Mouse (Mus musculus) MEL-GATA-1-ER (cell line): Measurements from ENCODE around the gene Fancd2os.
A peak's percentile ranks its signal among the peaks of the same experiment; 100 is the strongest.

Source experiments
- DNase-seq: peaks from one replicate; pipeline ENCODE4 v3.0.0-alpha.2; 2012; ENCODE audit warnings: low read depth; ENCODE audit errors: extremely low read depth

Gene Fancd2os

DNA sequence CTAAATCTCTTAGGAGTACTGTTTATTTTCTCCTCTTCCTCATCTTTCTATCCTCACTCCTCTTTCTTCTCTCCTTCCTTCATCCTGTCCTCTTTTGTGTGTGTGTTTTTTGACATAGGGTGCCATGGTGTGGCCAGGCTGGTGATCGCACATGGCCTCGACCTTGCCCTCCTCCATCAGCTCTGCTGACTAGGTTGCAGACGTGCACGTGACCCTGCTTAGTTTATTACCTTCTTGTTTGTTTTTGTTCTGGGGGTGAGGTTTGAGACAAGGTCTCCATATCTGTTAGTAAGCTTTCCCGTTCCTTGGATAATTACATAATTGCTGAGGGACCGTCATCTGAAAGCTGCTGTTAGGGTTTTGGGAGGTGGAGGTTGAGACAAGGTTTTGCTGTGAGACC lies 8.4 kb upstream of the Fancd2os start:
- DNase-seq: no peak

DNA sequence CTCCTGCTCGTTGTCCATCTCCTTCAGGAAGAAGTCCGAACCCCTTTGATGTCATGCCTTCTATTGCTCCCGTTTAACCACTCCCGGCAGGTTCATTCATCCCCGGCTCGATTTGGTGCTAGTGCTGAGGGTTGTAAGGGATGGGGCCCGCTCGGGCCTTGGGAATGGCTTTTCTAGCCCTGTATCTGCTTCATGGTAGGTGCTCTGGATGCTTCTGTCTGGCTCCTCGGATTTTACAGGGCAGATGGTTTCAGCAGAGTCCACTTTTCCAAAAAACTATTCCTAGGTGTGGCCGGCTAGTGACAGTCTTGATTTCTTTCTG lies 4.7 kb upstream of the Fancd2os start:
- no peak for DNase-seq

DNA sequence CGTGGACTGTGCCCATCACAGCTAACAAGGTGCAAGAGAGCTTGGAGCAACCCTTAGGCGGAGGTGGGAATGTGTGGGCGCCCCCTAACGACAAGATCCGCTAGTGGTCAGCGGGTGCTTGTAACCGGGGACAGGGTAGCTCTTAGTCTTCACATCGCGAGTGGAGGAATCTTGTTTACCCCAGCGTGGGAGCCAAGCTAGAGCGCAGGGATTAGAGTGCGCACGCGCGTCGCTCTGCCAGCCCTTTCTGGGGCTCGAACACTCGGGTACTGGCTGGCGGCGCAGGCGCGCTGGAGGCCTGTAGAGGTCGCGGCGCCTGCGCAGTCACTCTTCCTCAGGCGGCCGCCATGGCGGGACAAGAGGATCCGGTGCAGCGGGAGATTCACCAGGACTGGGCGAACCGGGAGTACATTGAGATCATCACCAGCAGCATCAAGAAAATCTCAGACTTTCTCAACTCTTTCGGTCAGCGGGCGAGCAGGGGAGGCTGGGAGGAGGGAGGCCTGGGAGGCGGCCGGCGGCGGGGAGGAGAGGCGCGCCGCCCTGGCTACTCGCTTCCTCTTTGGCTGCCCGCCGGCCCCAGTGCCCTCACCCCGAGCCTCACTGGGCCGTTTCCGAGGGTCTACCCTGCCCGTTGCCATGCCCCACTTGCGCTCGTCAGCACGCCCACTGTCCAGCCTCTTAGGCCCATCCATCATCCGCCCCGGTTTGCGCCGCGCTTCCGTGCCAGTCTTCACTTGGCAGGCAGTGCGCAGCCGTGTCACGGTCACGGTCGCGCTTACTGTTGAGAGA lies 4.1 kb upstream of the Fancd2os start, which contains the start of gene Brk1:
Gene Brk1 (plus strand): TSS at position 341 of the 792 bp plus-strand sequence.
- peak; percentile 67 for DNase-seq

- no peak for DNase-seq
Observed at GRCm38 (mm10) chr6:113603993-113604392, 3.5 kb upstream of the Fancd2os start.

- no peak for DNase-seq
Observed at GRCm38 (mm10) chr6:113602821-113603220, 2.3 kb upstream of the Fancd2os start.

GRCm38 (mm10) chr6:113599833-113600232 lies 682 bp downstream of the Fancd2os start:
- no peak for DNase-seq

DNA sequence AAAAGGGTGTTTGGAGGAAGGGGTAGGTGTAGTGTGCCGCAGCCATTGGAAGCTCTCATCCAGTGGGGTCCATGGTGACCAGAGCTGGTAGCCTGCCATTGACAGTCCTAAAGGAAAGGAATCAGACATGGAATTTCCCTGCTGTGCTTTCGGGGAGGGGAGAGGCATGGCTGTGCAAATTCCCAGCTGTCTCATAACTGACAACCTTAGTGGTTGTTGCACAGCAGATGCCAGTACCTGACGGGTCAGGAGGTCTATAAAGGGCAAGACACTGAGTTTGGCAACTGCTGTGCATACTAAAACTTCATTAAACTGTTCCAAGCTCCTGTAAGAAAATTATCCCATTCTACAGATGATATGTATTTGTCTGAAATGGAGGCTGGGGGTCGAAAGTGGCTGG lies 2.6 kb downstream of the Fancd2os start:
- DNase-seq: no peak

DNA sequence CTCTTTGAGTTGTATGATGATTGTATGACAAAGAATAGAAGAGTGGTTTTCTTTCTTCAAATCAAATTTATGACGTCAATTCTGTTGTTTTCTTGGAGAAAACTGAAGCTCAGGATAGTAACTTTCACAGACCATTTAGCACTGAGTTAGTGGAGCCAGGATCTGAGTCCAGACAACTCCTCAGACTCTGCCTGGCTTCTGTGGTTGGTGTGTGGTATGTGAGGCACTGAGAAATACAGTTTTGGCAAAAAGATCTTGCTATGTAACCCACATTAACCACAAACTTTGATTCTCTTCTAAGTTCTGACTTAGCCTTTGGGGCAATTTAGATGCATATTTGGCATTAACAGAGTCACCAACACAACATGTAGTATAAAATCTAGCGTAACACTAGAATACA lies 7.9 kb downstream of the Fancd2os start:
- DNase-seq: no peak

DNA sequence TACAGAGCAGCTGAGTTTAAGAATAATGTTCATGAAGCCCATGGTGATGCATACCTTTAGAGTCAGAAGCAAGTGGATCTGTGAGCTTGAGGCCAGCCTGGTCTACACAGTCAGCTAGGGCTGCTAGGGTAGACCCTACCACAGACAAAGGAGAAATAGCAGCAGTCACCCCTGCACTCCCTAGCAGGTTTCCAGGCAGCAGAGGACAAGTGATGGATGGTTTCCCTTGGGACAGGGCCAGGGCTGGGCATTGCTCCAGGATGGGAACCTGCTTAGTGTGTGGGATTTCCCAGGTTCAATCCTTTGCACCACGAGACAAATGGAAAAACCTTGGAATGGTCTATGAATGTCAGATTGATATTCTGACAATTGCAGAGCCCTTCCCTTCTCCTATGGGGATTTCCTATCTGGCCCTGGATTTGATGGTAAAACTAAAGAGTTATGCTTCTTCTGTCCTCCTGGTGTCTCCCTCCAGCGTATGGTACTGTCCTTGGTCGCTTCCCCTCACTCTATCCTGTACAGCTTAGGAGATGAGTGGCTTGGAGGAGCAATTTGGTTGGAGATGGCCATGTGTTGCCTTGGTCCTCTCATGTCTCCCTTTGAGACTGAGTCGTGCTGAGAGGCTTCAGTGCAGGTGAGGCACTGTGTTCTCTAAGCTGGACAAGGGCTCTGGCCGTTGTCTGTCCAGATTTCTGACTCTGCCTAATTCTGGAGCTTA lies 13.9 kb downstream of the Fancd2os start:
- DNase-seq: no peak

GRCm38 (mm10) chr6:113585065-113585464 lies 15.4 kb downstream of the Fancd2os start:
- no peak for DNase-seq

DNA sequence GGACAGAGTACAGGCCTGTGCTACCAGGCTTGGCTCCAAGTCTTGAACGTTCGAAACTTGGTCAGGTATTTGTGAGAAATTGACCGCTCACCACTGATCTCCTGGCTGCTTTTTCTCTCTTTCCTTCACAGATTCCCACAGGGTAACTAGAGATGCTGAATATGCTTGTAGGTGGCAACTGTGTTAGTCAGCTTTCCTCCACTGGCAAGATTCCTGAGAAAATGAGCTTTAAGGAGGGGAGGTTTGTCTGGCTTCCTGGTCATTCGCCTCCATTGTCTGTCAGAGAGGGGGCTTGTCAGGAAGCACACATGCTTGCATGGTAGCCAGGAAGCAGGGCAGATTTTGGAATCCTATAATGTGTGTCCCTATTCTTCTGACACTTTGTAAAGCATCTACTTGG lies 17.5 kb downstream of the Fancd2os start:
- no peak for DNase-seq

- no peak for DNase-seq
Observed at GRCm38 (mm10) chr6:113579306-113579705, 21.2 kb downstream of the Fancd2os start.

- DNase-seq: no peak
Observed at GRCm38 (mm10) chr6:113576044-113576443, 24.5 kb downstream of the Fancd2os start.

GRCm38 (mm10) chr6:113564557-113564956 lies 36.0 kb downstream of the Fancd2os start:
- DNase-seq: no peak

DNA sequence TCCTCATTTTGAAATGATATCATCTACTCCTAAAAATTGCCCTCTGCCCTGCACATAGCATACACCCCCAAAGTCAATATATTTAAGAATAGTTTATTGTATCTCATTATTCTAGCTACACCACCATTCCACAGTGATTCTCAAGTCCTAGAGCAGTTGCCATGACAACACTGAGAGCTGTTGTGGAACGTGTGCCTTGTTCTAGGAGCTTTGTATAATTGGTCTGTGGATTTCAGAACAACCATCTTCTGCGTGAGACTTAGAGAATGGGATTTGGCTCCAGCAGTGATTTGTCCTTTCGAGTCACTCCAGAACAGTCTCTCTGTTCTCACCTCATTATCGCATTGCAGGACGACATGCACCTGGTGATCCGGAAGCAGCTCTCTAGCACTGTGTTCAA lies 40.8 kb downstream of the Fancd2os start:
- DNase-seq: no peak
